Mouse (Mus musculus): Measurements from ENCODE around the gene Gpr6. TPM values are rescaled to one million over a fixed set of nuclear protein-coding genes. Genes with fewer than 3 reads are reported as not detected.

Gpr6 gene
- 1.1 and 1.8 TPM in 2 replicates for polyA plus RNA-seq (2015; fragmentation: Nextera tagmentation; extraction: Ambion mirVana)

GRCm38 (mm10) chr10:41072116-41072515 is at the start of gene Gpr6:
Gene Gpr6, minus strand, starts transcription at chr10:41072285.
- Histone ChIP-seq H3K27ac (replicated peaks) (no peak within 1 kb of the TSS; the same call in 1 of the 2 replicates), H3K36me3 (no peaks in the 10 kb centered on the region), H3K9ac (peak within 1 kb of the TSS; percentile 37), H3K4me1 (replicated peaks) (peaks cover 23% of the 10 kb centered on the region), H3K9me3 (no peaks in the 10 kb centered on the region), H3K4me3 (peak within 1 kb of the TSS; percentile 57), H3K27me3 (peaks cover 39% of the 10 kb centered on the region), H3K4me2 (peak within 1 kb of the TSS; percentile 97)
- WGBS = 0% methylated on average over 23 of the region's 23 CpGs
- ATAC-seq (ENCODE audit: low FRiP score, low read depth) = peak; percentile 59

- Histone ChIP-seq H3K4me3 (no peak overlapping the region), H3K27ac (replicated peaks) (no peak overlapping the region), H3K36me3 (no peaks in the 10 kb centered on the region), H3K27me3 (no peaks in the 10 kb centered on the region), H3K9me3 (no peaks in the 10 kb centered on the region), H3K4me2 (no peak overlapping the region), H3K9ac (no peak overlapping the region), H3K4me1 (replicated peaks) (0 out of 2 replicates have a peak, but pooled peaks cover 12% of the 10 kb centered on the region)
- ATAC-seq (ENCODE audit: low FRiP score, low read depth) = no peak
- 55% methylated on average over 2 of the region's 2 CpGs for WGBS
Observed at GRCm38 (mm10) chr10:41100060-41100459, 28.0 kb upstream of the Gpr6 start.

- ATAC-seq (ENCODE audit: low FRiP score, low read depth) = peak; percentile 59; the same call in 1 of the 2 replicates
- no peak overlapping the region for H3K9ac ChIP-seq
- 0 out of 2 replicates have a peak, but pooled peaks cover 12% of the 10 kb centered on the region for H3K4me1 ChIP-seq (replicated peaks)
- H3K27ac ChIP-seq (replicated peaks) = no peak overlapping the region
- no peaks in the 10 kb centered on the region for H3K27me3 ChIP-seq
- WGBS = 75% methylated on average over 6 of the region's 6 CpGs
- no peaks in the 10 kb centered on the region for H3K9me3 ChIP-seq
- H3K36me3 ChIP-seq = no peaks in the 10 kb centered on the region
- no peak overlapping the region for H3K4me2 ChIP-seq
- no peak overlapping the region for H3K4me3 ChIP-seq
Observed at GRCm38 (mm10) chr10:41098137-41098536, 26.1 kb upstream of the Gpr6 start.

- no peak for ATAC-seq (ENCODE audit: low FRiP score, low read depth)
- Histone ChIP-seq H3K4me1 (replicated peaks) (no peaks in the 10 kb centered on the region), H3K4me2 (no peak overlapping the region), H3K27ac (replicated peaks) (no peak overlapping the region), H3K4me3 (no peak overlapping the region), H3K27me3 (0 out of 2 replicates have a peak, but pooled peaks cover 2% of the 10 kb centered on the region), H3K9ac (no peak overlapping the region), H3K36me3 (no peaks in the 10 kb centered on the region), H3K9me3 (no peaks in the 10 kb centered on the region)
- 70% methylated on average over 7 of the region's 7 CpGs for WGBS
Observed at GRCm38 (mm10) chr10:41088852-41089251, 16.8 kb upstream of the Gpr6 start.

GRCm38 (mm10) chr10:41071696-41072095 is 389 bp downstream of the Gpr6 start:
- Histone ChIP-seq H3K4me2 (peak overlapping the region; percentile 97), H3K4me1 (replicated peaks) (peaks cover 23% of the 10 kb centered on the region), H3K27me3 (peaks cover 39% of the 10 kb centered on the region), H3K9me3 (no peaks in the 10 kb centered on the region), H3K4me3 (peak overlapping the region; percentile 57), H3K36me3 (no peaks in the 10 kb centered on the region), H3K27ac (replicated peaks) (no peak overlapping the region), H3K9ac (peak overlapping the region; percentile 37)
- WGBS = 2% methylated on average over 11 of the region's 11 CpGs
- peak; percentile 31 for ATAC-seq (ENCODE audit: low FRiP score, low read depth)

- ATAC-seq (ENCODE audit: low FRiP score, low read depth) = peak; percentile 72
- H3K27ac ChIP-seq (replicated peaks) = no peak overlapping the region; the same call in 1 of the 2 replicates
- WGBS = 2% methylated on average over 68 of the region's 68 CpGs
- H3K36me3 ChIP-seq = no peaks in the 10 kb centered on the region
- H3K4me2 ChIP-seq = peak overlapping the region; percentile 97
- no peaks in the 10 kb centered on the region for H3K9me3 ChIP-seq
- peak overlapping the region; percentile 57 for H3K4me3 ChIP-seq
- H3K9ac ChIP-seq = peak overlapping the region; percentile 37
- peaks cover 23% of the 10 kb centered on the region for H3K4me1 ChIP-seq (replicated peaks)
- H3K27me3 ChIP-seq = peaks cover 39% of the 10 kb centered on the region
Observed at GRCm38 (mm10) chr10:41070693-41071651, 1.1 kb downstream of the Gpr6 start.

GRCm38 (mm10) chr10:41060250-41060831 is 11.7 kb downstream of the Gpr6 start:
- 49% methylated on average over 4 of the region's 4 CpGs for WGBS
- ATAC-seq (ENCODE audit: low FRiP score, low read depth) = peak; percentile 59; the same call in 1 of the 2 replicates

GRCm38 (mm10) chr10:41055581-41055980 is 16.5 kb downstream of the Gpr6 start:
- no peak for ATAC-seq (ENCODE audit: low FRiP score, low read depth)
- 64% methylated on average over 9 of the region's 9 CpGs for WGBS
- H3K4me1 ChIP-seq (replicated peaks) = peaks cover 2% of the 10 kb centered on the region; the same call in 1 of the 2 replicates

More at GRCm38 (mm10) chr10:41060250-41060831, 11.7 kb downstream of the Gpr6 start:
- Histone ChIP-seq H3K27me3 (no peaks in the 10 kb centered on the region), H3K4me2 (no peak overlapping the region), H3K4me1 (replicated peaks) (peaks cover 5% of the 10 kb centered on the region; the same call in 1 of the 2 replicates), H3K27ac (replicated peaks) (no peak overlapping the region), H3K9ac (no peak overlapping the region), H3K36me3 (no peaks in the 10 kb centered on the region), H3K4me3 (no peak overlapping the region), H3K9me3 (no peaks in the 10 kb centered on the region)

GRCm38 (mm10) chr10:41054005-41054404 is 18.1 kb downstream of the Gpr6 start:
- Histone ChIP-seq H3K4me2 (no peak overlapping the region), H3K27me3 (no peaks in the 10 kb centered on the region), H3K9me3 (no peaks in the 10 kb centered on the region), H3K9ac (no peak overlapping the region), H3K36me3 (no peaks in the 10 kb centered on the region), H3K4me3 (no peak overlapping the region), H3K4me1 (replicated peaks) (no peaks in the 10 kb centered on the region), H3K27ac (replicated peaks) (no peak overlapping the region)
- ATAC-seq (ENCODE audit: low FRiP score, low read depth) = no peak
- WGBS = 86% methylated on average over 5 of the region's 5 CpGs

More at GRCm38 (mm10) chr10:41055581-41055980, 16.5 kb downstream of the Gpr6 start:
- Histone ChIP-seq H3K36me3 (no peaks in the 10 kb centered on the region), H3K9ac (no peak overlapping the region), H3K4me3 (no peak overlapping the region), H3K27ac (replicated peaks) (no peak overlapping the region), H3K9me3 (no peaks in the 10 kb centered on the region), H3K27me3 (no peaks in the 10 kb centered on the region), H3K4me2 (no peak overlapping the region)

GRCm38 (mm10) chr10:41042272-41042671 is 29.8 kb downstream of the Gpr6 start:
- Histone ChIP-seq H3K4me2 (peak overlapping the region; percentile 11; the same call in 1 of the 2 replicates), H3K9me3 (no peaks in the 10 kb centered on the region), H3K27me3 (no peaks in the 10 kb centered on the region), H3K27ac (replicated peaks) (no peak overlapping the region), H3K9ac (no peak overlapping the region), H3K4me3 (no peak overlapping the region), H3K36me3 (no peaks in the 10 kb centered on the region), H3K4me1 (replicated peaks) (peaks cover 16% of the 10 kb centered on the region; the same call in 1 of the 2 replicates)
- 30% methylated on average over 11 of the region's 11 CpGs for WGBS
- ATAC-seq (ENCODE audit: low FRiP score, low read depth) = no peak

GRCm38 (mm10) chr10:41041478-41041877 is 30.6 kb downstream of the Gpr6 start:
- WGBS = 50% methylated on average over 9 of the region's 9 CpGs
- no peak overlapping the region for H3K4me2 ChIP-seq
- no peak overlapping the region for H3K9ac ChIP-seq
- no peaks in the 10 kb centered on the region for H3K9me3 ChIP-seq
- H3K36me3 ChIP-seq = no peaks in the 10 kb centered on the region
- H3K4me1 ChIP-seq (replicated peaks) = peaks cover 16% of the 10 kb centered on the region; the same call in 1 of the 2 replicates
- no peak overlapping the region for H3K27ac ChIP-seq (replicated peaks)
- no peak for ATAC-seq (ENCODE audit: low FRiP score, low read depth)
- H3K4me3 ChIP-seq = no peak overlapping the region
- H3K27me3 ChIP-seq = no peaks in the 10 kb centered on the region

Measured in hindbrain, embryonic 15.5 days (tissue).